Mouse (Mus musculus): ENCODE measurements around the gene Peak1. TPM values are rescaled to one million over a fixed set of nuclear protein-coding genes. Genes with fewer than 3 reads are reported as not detected.

Gene Peak1
- total and polyA plus RNA-seq, 3 experiments = 2.8 to 11.7 TPM; not detected in 1

DNA sequence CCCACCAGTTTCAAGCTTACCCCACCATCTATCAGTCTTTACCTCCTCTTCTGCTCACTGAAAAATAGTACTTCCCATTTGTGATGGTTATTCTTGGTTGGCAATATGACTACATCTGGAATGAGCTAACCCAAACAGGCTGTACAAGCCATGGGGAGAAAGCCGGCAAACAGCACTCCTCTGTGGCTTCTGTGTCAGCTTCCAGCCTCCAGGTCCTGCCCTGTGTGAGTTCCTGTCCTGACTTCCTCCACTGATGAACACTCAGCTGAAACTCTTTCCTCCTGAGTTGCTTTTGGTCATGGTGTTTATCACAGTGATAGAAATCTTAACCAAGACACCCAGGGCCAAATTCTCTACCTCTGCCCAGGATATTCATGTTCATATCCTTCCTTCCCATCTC is 5.2 kb downstream of the Peak1 start:
- Histone ChIP-seq H3K79me2 (ENCODE audit: control insufficient read depth, insufficient read depth, low read length, poor library complexity) (peaks cover 23% of the 10 kb centered on the region), H3K9ac (ENCODE audit: control insufficient read depth, low read depth, low read length, poor library complexity, severe bottlenecking) (no peak overlapping the region), H3K27me3 (ENCODE audit: control insufficient read depth in 1 of 2, insufficient read depth in 2 of 2, low read length in 2 of 2) (no peaks in the 10 kb centered on the region), H3K36me3 (ENCODE audit: control insufficient read depth in 1 of 2, insufficient read depth in 2 of 2, low read length in 2 of 2) (peaks cover 0 to 50% of the 10 kb centered on the region in 2 experiments; a peak in 2 of 4 replicates), H3K27ac (ENCODE audit: control insufficient read depth, low read depth, low read length) (no peak overlapping the region), H3K4me1 (ENCODE audit: control insufficient read depth in 1 of 2, insufficient read depth in 2 of 2, low read length in 2 of 2) (peaks cover 20 to 29% of the 10 kb centered on the region in 2 experiments), H3K4me3 (ENCODE audit: control insufficient read depth in 1 of 2, insufficient read depth in 1 of 2, low read depth in 2 of 2, low read length in 2 of 2) (no peak overlapping the region), H3K9me3 (replicated peaks; ENCODE audit: insufficient read depth, low read length) (no peaks in the 10 kb centered on the region)
- no peak for DNase-seq (ENCODE audit: low read depth, low spot score)
- no peak for TF ChIP-seq EP300 (IDR thresholded peaks at IDR 0.05; ENCODE audit: low read depth in 1 of 2, low read length in 2 of 2)
- TF ChIP-seq KAT2A (conservative IDR thresholded peaks at IDR 0.05; ENCODE audit: low read depth, low read length) = no peak
- no peak for TF ChIP-seq RCOR1 (IDR thresholded peaks at IDR 0.05; ENCODE audit: low read depth, low read length)
- TF ChIP-seq SMC3 (IDR thresholded peaks at IDR 0.05; ENCODE audit: low read depth, low read length) = no peak
- no peak for TF ChIP-seq HCFC1 (IDR thresholded peaks at IDR 0.05; ENCODE audit: low read depth, low read length)
- no peak for TF ChIP-seq E2F4 (IDR thresholded peaks at IDR 0.05; ENCODE audit: borderline replicate concordance, low read depth, low read length)
- TF ChIP-seq MAZ (IDR thresholded peaks at IDR 0.05; ENCODE audit: low read depth, low read length) = no peak
- no peak for TF ChIP-seq TBP (IDR thresholded peaks at IDR 0.05; ENCODE audit: low read depth, low read length)
- no peak for TF ChIP-seq MYC (IDR thresholded peaks at IDR 0.05; ENCODE audit: low read depth, low read length)
- TF ChIP-seq NELFE (IDR thresholded peaks at IDR 0.05; ENCODE audit: low read depth, low read length) = no peak

DNA sequence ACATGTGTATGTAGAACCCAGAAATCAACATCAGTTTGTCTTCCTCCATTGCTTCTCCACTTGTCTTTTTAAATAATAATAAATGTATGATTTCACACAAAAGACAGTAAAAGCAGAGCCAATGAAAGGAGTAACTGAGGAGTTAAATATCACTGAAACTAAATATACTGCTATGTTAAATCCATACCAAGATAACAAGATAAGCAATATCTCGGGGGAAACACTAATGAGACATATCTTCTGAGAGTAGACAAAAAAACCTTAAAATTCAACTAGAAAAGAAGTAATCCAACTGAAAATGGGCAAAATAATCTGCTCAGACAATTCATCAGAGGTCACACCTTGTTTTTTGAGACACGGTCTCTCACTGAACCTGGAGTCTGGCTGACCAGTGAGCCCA is 7.9 kb downstream of the Peak1 start:
- DNase-seq (ENCODE audit: low read depth, low spot score) = no peak
- no peak overlapping the region for H3K9ac ChIP-seq (ENCODE audit: control insufficient read depth, low read depth, low read length, poor library complexity, severe bottlenecking)
- H3K27me3 ChIP-seq (ENCODE audit: control insufficient read depth in 1 of 2, insufficient read depth in 2 of 2, low read length in 2 of 2) = no peaks in the 10 kb centered on the region
- peaks cover 0 to 35% of the 10 kb centered on the region in 2 experiments; a peak in 2 of 4 replicates for H3K36me3 ChIP-seq (ENCODE audit: control insufficient read depth in 1 of 2, insufficient read depth in 2 of 2, low read length in 2 of 2)
- TF ChIP-seq BHLHE40 (IDR thresholded peaks at IDR 0.05; ENCODE audit: borderline replicate concordance, low read depth, low read length) = no peak
- TF ChIP-seq GATA1 (IDR thresholded peaks at IDR 0.05; ENCODE audit: low read depth, low read length) = peak; percentile 66; the same call in 1 of the 2 replicates
- TF ChIP-seq ZMIZ1 (IDR thresholded peaks at IDR 0.05; ENCODE audit: low read depth, low read length) = no peak
- TF ChIP-seq MAFK (IDR thresholded peaks at IDR 0.05; ENCODE audit: borderline replicate concordance, low read depth, low read length) = no peak
- TF ChIP-seq NRF1 (IDR thresholded peaks at IDR 0.05; ENCODE audit: insufficient read depth, low read depth, low read length, poor library complexity, severe bottlenecking) = no peak
- no peak for TF ChIP-seq JUND (IDR thresholded peaks at IDR 0.05; ENCODE audit: low read depth, low read length)
- TF ChIP-seq RCOR1 (IDR thresholded peaks at IDR 0.05; ENCODE audit: low read depth, low read length) = peak; percentile 62; the same call in 1 of the 2 replicates
- no peak for TF ChIP-seq ZNF384 (IDR thresholded peaks at IDR 0.05; ENCODE audit: low read depth, low read length)
- no peak for TF ChIP-seq RAD21 (IDR thresholded peaks at IDR 0.05; ENCODE audit: low read depth, low read length)
- TF ChIP-seq SIN3A (IDR thresholded peaks at IDR 0.05; ENCODE audit: low read length) = 0 out of 2 replicates have a peak, but pooled peaks have one; percentile 13
- no peak for TF ChIP-seq CHD2 (IDR thresholded peaks at IDR 0.05; ENCODE audit: low read length)
- no peak for TF ChIP-seq USF2 (IDR thresholded peaks at IDR 0.05; ENCODE audit: borderline replicate concordance in 1 of 2, insufficient read depth in 1 of 2, low read depth in 1 of 2, low read length in 2 of 2)
- TF ChIP-seq TCF12 (IDR thresholded peaks at IDR 0.05; ENCODE audit: low read depth, low read length) = peak; percentile 34; the same call in 1 of the 2 replicates
- TF ChIP-seq ZC3H11A (IDR thresholded peaks at IDR 0.05; ENCODE audit: low read depth, low read length) = no peak
- TF ChIP-seq MYB (IDR thresholded peaks at IDR 0.05; ENCODE audit: low read depth, low read length) = no peak
- TF ChIP-seq EP300 (IDR thresholded peaks at IDR 0.05; ENCODE audit: low read depth in 1 of 2, low read length in 2 of 2) = peak; percentile 48 to 52; a peak in 2 of 4 replicates
- H3K27ac ChIP-seq (ENCODE audit: control insufficient read depth, low read depth, low read length) = peak overlapping the region; percentile 31
- no peaks in the 10 kb centered on the region for H3K9me3 ChIP-seq (replicated peaks; ENCODE audit: insufficient read depth, low read length)
- H3K4me3 ChIP-seq (ENCODE audit: control insufficient read depth in 1 of 2, insufficient read depth in 1 of 2, low read depth in 2 of 2, low read length in 2 of 2) = no peak overlapping the region
- peaks cover 13% of the 10 kb centered on the region; the same call in 1 of the 2 replicates for H3K79me2 ChIP-seq (ENCODE audit: control insufficient read depth, insufficient read depth, low read length, poor library complexity)
- H3K4me1 ChIP-seq (ENCODE audit: control insufficient read depth in 1 of 2, insufficient read depth in 2 of 2, low read length in 2 of 2) = peaks cover 19 to 22% of the 10 kb centered on the region in 2 experiments

Measured in MEL (cell line).